Mouse (Mus musculus): ENCODE data around the gene Ccdc85a. TPM values are rescaled to one million over a fixed set of nuclear protein-coding genes. Genes with fewer than 3 reads are reported as not detected.

The Ccdc85a gene
- polyA plus RNA-seq (2015; fragmentation: Nextera tagmentation; extraction: Ambion mirVana), result 0.05 and 0.13 TPM in 2 replicates

- no peaks in the 10 kb centered on the region for H3K36me3 ChIP-seq (replicated peaks)
- peak within 1 kb of the TSS; percentile 37 for H3K4me3 ChIP-seq (replicated peaks)
- WGBS (ENCODE audit: insufficient replicate concordance), result under 1% methylated on average over 25 of the region's 25 CpGs
- ATAC-seq (ENCODE audit: insufficient read depth), result 0 out of 2 replicates have a peak, but pooled peaks have one; percentile 34
- H3K4me1 ChIP-seq (replicated peaks), result no peaks in the 10 kb centered on the region; the same call in 1 of the 2 replicates
- H3K9me3 ChIP-seq (replicated peaks), result no peaks in the 10 kb centered on the region
- peak within 1 kb of the TSS; percentile 63 for H3K4me2 ChIP-seq
- H3K27me3 ChIP-seq, result peaks cover 31% of the 10 kb centered on the region
- no peak within 1 kb of the TSS for H3K9ac ChIP-seq
- H3K27ac ChIP-seq (replicated peaks), result no peak within 1 kb of the TSS
Observed at GRCm38 (mm10) chr11:28583911-28584434, at the start of gene Ccdc85a. Gene Ccdc85a, minus strand, starts transcription at chr11:28584324.

DNA sequence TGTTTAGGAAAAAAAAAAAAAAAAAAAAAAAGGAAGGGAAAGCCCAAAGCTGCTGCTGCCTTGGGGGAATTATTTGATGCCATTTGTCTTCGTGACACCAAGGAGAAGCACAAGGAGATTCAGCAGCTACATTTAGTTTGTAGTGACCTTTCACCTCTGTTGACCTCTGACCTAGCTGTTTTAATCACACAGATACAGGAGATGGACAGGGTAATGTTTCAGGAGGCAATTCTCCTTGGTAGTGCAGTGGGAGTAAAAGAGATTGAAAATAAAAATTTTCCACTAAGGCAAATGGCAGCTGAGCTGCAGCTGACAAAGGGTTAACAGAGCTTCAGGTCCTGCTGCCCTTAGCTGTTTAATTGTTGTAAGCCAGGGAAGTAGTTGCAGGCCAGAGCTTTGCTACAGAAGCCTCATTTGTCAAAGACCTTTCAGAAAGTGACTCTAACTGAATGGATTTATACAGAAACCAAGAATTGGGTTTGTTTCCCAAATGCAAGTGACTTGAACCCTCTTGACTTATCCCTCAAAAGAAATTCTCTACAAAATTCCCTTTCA is 49.5 kb upstream of the Ccdc85a start:
- WGBS (ENCODE audit: insufficient replicate concordance), result 43% methylated on average over 1 of the region's 1 CpGs
- Histone ChIP-seq H3K9me3 (replicated peaks) (no peaks in the 10 kb centered on the region), H3K9ac (no peak overlapping the region), H3K4me3 (replicated peaks) (no peak overlapping the region), H3K27me3 (no peaks in the 10 kb centered on the region), H3K27ac (replicated peaks) (no peak overlapping the region), H3K4me1 (replicated peaks) (no peaks in the 10 kb centered on the region), H3K4me2 (no peak overlapping the region), H3K36me3 (replicated peaks) (no peaks in the 10 kb centered on the region)
- ATAC-seq (ENCODE audit: insufficient read depth), result no peak

DNA sequence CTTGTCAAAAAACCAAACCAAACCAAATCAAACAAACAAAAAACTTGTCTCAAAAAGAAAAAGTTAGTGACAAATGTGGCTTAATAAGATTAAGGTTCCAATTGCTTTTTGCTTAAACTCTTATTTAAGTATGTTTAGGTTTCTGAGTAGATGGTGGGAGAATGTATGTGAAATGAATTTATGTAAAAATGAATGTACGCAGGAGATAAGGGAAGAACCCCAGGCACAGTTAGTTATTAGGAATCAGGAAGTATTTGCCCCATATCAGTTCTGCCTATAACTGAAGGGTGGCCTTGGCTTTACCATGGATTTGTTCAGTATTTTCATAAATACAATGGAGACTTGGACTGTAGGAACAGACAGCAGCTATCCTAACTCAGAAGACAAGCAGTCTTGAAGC is 49.0 kb upstream of the Ccdc85a start:
- Histone ChIP-seq H3K4me1 (replicated peaks) (no peaks in the 10 kb centered on the region), H3K27ac (replicated peaks) (no peak overlapping the region), H3K36me3 (replicated peaks) (no peaks in the 10 kb centered on the region), H3K4me2 (no peak overlapping the region), H3K9ac (no peak overlapping the region), H3K27me3 (no peaks in the 10 kb centered on the region), H3K4me3 (replicated peaks) (no peak overlapping the region), H3K9me3 (replicated peaks) (no peaks in the 10 kb centered on the region)
- ATAC-seq (ENCODE audit: insufficient read depth), result no peak
- 44% methylated on average over 1 of the region's 1 CpGs for WGBS (ENCODE audit: insufficient replicate concordance)

GRCm38 (mm10) chr11:28630771-28631170 is 46.6 kb upstream of the Ccdc85a start:
- no peak for ATAC-seq (ENCODE audit: insufficient read depth)
- no peaks in the 10 kb centered on the region for H3K27me3 ChIP-seq
- no peaks in the 10 kb centered on the region for H3K36me3 ChIP-seq (replicated peaks)
- no peaks in the 10 kb centered on the region for H3K9me3 ChIP-seq (replicated peaks)
- WGBS (ENCODE audit: insufficient replicate concordance), result 45% methylated on average over 2 of the region's 2 CpGs
- no peak overlapping the region for H3K4me2 ChIP-seq
- H3K4me1 ChIP-seq (replicated peaks), result no peaks in the 10 kb centered on the region
- H3K27ac ChIP-seq (replicated peaks), result no peak overlapping the region
- no peak overlapping the region for H3K4me3 ChIP-seq (replicated peaks)
- H3K9ac ChIP-seq, result no peak overlapping the region

GRCm38 (mm10) chr11:28610781-28611491 is 26.8 kb upstream of the Ccdc85a start:
- Histone ChIP-seq H3K36me3 (replicated peaks) (no peaks in the 10 kb centered on the region), H3K9ac (no peak overlapping the region), H3K9me3 (replicated peaks) (no peaks in the 10 kb centered on the region), H3K27ac (replicated peaks) (no peak overlapping the region), H3K4me2 (no peak overlapping the region), H3K4me1 (replicated peaks) (no peaks in the 10 kb centered on the region), H3K4me3 (replicated peaks) (no peak overlapping the region), H3K27me3 (no peaks in the 10 kb centered on the region)
- no peak for ATAC-seq (ENCODE audit: insufficient read depth)

DNA sequence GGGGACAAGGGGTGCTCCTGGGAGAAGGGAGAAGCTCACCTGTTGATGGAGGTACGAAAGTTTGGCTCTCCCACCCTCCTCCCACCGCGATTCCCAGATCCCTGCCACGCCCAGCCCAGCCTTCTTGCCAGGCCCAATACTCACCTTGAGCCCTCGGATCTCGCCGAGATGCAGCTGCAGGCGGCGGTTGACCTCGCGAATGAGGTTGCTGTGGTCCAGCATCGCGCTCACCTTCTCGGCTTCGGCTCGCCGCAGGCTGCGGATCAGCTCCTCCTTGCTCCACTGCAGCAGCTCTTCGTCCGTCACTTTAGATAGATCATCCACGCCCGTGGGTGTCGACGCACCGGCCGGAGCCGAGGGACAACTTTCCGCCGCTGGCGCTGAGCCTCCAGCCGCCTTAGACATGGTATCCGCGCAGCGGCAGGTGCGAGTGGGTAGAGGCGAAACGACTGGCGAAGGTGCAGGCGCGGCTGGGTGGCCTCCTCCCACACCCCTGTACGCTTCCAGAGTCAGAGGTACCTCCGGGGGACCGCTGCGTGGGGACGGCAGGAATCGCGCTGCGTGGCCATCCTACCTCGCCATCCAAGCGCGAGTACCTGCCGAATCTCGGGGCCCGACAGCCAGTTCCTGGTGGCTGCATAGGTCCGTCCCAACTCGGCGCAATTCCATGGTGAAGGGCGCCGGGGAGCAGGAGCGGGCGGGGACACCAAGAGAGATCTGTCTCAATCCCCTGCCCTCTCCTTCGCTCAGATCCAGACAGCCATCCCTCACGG is 800 bp downstream of the Ccdc85a start:
- Histone ChIP-seq H3K36me3 (replicated peaks) (no peaks in the 10 kb centered on the region), H3K4me3 (replicated peaks) (peak overlapping the region; percentile 37), H3K4me2 (peak overlapping the region; percentile 63), H3K9me3 (replicated peaks) (no peaks in the 10 kb centered on the region), H3K27me3 (peaks cover 31% of the 10 kb centered on the region), H3K4me1 (replicated peaks) (no peaks in the 10 kb centered on the region; the same call in 1 of the 2 replicates), H3K27ac (replicated peaks) (no peak overlapping the region), H3K9ac (no peak overlapping the region)
- ATAC-seq (ENCODE audit: insufficient read depth), result no peak
- WGBS (ENCODE audit: insufficient replicate concordance), result under 1% methylated on average over 63 of the region's 63 CpGs

- Histone ChIP-seq H3K4me2 (no peak overlapping the region), H3K27ac (replicated peaks) (no peak overlapping the region), H3K9ac (no peak overlapping the region), H3K9me3 (replicated peaks) (no peaks in the 10 kb centered on the region), H3K4me1 (replicated peaks) (no peaks in the 10 kb centered on the region; the same call in 1 of the 2 replicates), H3K36me3 (replicated peaks) (no peaks in the 10 kb centered on the region), H3K27me3 (peaks cover 31% of the 10 kb centered on the region), H3K4me3 (replicated peaks) (no peak overlapping the region)
- WGBS (ENCODE audit: insufficient replicate concordance), result 15% methylated on average over 5 of the region's 5 CpGs
- ATAC-seq (ENCODE audit: insufficient read depth), result no peak
Observed at GRCm38 (mm10) chr11:28582218-28582617, 1.9 kb downstream of the Ccdc85a start.

DNA sequence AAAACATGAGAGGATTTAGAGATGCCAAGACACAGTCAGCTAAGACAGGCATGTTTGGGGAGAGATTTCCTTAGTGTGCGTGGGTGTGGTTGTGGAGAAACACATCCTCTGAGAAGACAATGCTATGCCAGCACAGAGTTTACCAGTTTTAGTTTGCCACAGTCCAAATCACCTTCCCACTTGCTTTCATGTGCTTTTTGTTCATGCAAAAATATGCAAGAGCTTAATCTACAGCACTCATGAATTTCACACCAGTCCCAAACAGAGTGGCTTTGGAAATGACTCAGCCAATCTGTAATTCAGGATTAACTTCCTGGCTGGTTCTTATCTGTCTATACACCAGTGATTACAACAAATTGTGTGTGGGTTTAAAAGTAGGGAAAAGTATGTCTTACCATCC is 11.7 kb downstream of the Ccdc85a start:
- no peak for ATAC-seq (ENCODE audit: insufficient read depth)
- no peaks in the 10 kb centered on the region for H3K4me1 ChIP-seq (replicated peaks)
- no peak overlapping the region for H3K4me2 ChIP-seq
- WGBS (ENCODE audit: insufficient replicate concordance), result 41% methylated on average over 1 of the region's 1 CpGs
- H3K27ac ChIP-seq (replicated peaks), result no peak overlapping the region
- no peaks in the 10 kb centered on the region for H3K36me3 ChIP-seq (replicated peaks)
- no peak overlapping the region for H3K9ac ChIP-seq
- H3K9me3 ChIP-seq (replicated peaks), result no peaks in the 10 kb centered on the region
- no peak overlapping the region for H3K4me3 ChIP-seq (replicated peaks)
- no peaks in the 10 kb centered on the region for H3K27me3 ChIP-seq

DNA sequence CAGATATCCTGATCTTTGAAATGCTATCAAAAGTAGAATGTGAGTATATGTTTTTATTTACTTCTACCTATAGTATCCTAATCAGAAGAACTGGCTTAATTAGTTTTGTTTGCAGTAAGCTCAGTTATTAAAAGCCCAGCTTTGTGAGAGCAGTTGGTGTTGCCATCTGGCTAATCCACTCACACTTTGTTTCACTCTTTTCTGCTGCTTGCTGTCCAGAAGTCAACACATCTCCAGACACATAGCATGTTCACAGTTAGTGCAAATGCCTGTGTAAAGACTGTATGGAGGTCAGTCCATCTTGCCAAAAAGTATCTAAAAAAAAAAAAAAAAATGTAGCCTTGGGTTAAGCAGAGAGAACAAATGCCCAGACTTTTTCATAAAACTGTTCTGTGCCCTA is 27.7 kb downstream of the Ccdc85a start:
- Histone ChIP-seq H3K4me3 (replicated peaks) (no peak overlapping the region), H3K36me3 (replicated peaks) (no peaks in the 10 kb centered on the region), H3K9ac (no peak overlapping the region), H3K9me3 (replicated peaks) (no peaks in the 10 kb centered on the region), H3K4me1 (replicated peaks) (no peaks in the 10 kb centered on the region), H3K27me3 (no peaks in the 10 kb centered on the region), H3K27ac (replicated peaks) (no peak overlapping the region), H3K4me2 (no peak overlapping the region)
- no peak for ATAC-seq (ENCODE audit: insufficient read depth)

- Histone ChIP-seq H3K4me1 (replicated peaks) (no peaks in the 10 kb centered on the region), H3K27ac (replicated peaks) (no peak overlapping the region), H3K4me2 (no peak overlapping the region), H3K9me3 (replicated peaks) (no peaks in the 10 kb centered on the region), H3K36me3 (replicated peaks) (no peaks in the 10 kb centered on the region), H3K4me3 (replicated peaks) (no peak overlapping the region), H3K9ac (no peak overlapping the region), H3K27me3 (no peaks in the 10 kb centered on the region)
- 55% methylated on average over 2 of the region's 2 CpGs for WGBS (ENCODE audit: insufficient replicate concordance)
- no peak for ATAC-seq (ENCODE audit: insufficient read depth)
Observed at GRCm38 (mm10) chr11:28543429-28543828, 40.7 kb downstream of the Ccdc85a start.

GRCm38 (mm10) chr11:28541307-28541706 is 42.8 kb downstream of the Ccdc85a start:
- no peaks in the 10 kb centered on the region for H3K9me3 ChIP-seq (replicated peaks)
- ATAC-seq (ENCODE audit: insufficient read depth), result no peak
- H3K27ac ChIP-seq (replicated peaks), result no peak overlapping the region
- H3K9ac ChIP-seq, result no peak overlapping the region
- H3K27me3 ChIP-seq, result no peaks in the 10 kb centered on the region
- H3K4me2 ChIP-seq, result no peak overlapping the region
- H3K4me3 ChIP-seq (replicated peaks), result no peak overlapping the region
- WGBS (ENCODE audit: insufficient replicate concordance), result 68% methylated on average over 1 of the region's 1 CpGs
- H3K36me3 ChIP-seq (replicated peaks), result no peaks in the 10 kb centered on the region
- no peaks in the 10 kb centered on the region for H3K4me1 ChIP-seq (replicated peaks)

Data from liver, embryonic 15.5 days (tissue).